Mouse (Mus musculus) layer of hippocampus, adult 2 months (tissue): ENCODE results near the gene Il17a. TPM values are rescaled to one million over a fixed set of nuclear protein-coding genes. Genes with fewer than 3 reads are reported as not detected.
"Not testable (repeated sequence)": the region's sequence is repeated elsewhere in the genome, so short reads cannot be mapped to it uniquely, and the experiment has no call there.

Experiments used
- DNase-seq, 2 experiments: peaks; one replicate each; pipeline ENCODE4 v3.0.0; 2022; ENCODE audit warnings: low spot score in 2 of 2
- H3K27ac ChIP-seq: fragments of 200-600 bp; 2 replicates; pipeline ENCODE4 v1.8.1; 2022
- H3K4me3 ChIP-seq: fragments of 200-600 bp; 2 replicates; pipeline ENCODE4 v1.8.1; 2022; ENCODE audit warnings: mild to moderate bottlenecking
- CTCF ChIP-seq: fragments of 200-600 bp; conservative IDR thresholded peaks from 2 replicates; pipeline ENCODE4 v1.8.1; 2022; ENCODE audit warnings: antibody characterized with exemption, mild to moderate bottlenecking, moderate library complexity
- microRNA-seq, 2 experiments: library from miRNA; unstranded; fragments of <30 nt; microRNA quantifications; one replicate each; pipeline ENCODE4 v1.2.0; 2021
- total RNA-seq, 2 experiments: library from RNA; stranded (reverse); gene quantifications; 2 replicates each; pipeline ENCODE4 v1.2.3; 2021

Gene Il17a
- total RNA-seq, 2 experiments from 2014 or later: not detected

DNA sequence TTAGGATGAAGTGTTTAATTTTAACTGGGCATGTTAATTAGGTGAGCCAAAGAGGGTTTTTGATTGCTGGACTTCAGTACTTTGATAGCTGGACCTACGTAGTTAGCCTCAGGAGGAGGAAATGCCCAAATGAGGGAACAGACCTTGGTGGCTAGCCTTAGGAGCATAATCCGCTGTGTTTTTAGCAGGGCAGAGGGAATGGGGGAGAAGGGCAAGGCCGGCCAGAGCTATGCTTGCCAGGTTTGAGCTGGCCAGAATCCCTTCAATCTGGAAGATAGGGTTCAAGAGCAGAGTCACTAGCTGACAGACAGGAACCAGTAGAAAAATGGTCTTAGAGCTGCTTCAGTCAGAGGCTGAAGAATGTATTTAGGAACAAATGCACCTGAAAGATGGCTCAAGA, 26.9 kb downstream of the Il17a start:
- no peak for TF ChIP-seq CTCF
- DNase-seq: no peak
- H3K4me3 ChIP-seq: no peak overlapping the region
- H3K27ac ChIP-seq: no peak overlapping the region

- Histone ChIP-seq H3K4me3 (no peak overlapping the region), H3K27ac (no peak overlapping the region)
- DNase-seq: peak; percentile 29 to 33
- no peak for TF ChIP-seq CTCF
Observed at GRCm38 (mm10) chr1:20759799-20760198, 29.1 kb downstream of the Il17a start.

DNA sequence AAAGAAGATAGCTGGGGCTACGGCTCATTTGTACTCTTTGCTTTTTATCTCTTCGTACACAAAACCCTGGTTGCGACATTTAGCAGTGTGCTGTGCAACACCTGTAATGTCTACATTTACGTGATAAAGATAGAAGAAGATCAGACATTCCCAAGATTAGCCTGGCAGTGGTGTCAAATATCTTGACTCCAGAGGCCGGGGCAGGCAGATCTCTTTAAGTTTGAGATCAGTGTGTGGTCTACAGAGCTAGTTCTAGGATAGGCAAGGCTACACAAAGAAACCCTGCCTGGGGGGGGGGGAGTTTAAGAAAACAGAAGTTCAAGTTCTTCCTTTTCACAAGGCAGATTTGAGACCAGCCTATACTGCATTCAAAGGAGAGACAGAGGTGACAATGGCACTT, 29.6 kb downstream of the Il17a start:
- no peak for TF ChIP-seq CTCF
- no peak overlapping the region for H3K4me3 ChIP-seq
- DNase-seq: no peak
- H3K27ac ChIP-seq: no peak overlapping the region

- TF ChIP-seq CTCF: no peak
- Histone ChIP-seq H3K27ac (no peak overlapping the region), H3K4me3 (no peak overlapping the region)
- DNase-seq: no peak
Observed at GRCm38 (mm10) chr1:20761411-20761810, 30.7 kb downstream of the Il17a start.

GRCm38 (mm10) chr1:20766526-20766925, 35.8 kb downstream of the Il17a start:
- no peak for TF ChIP-seq CTCF
- Histone ChIP-seq H3K4me3 (no peak overlapping the region), H3K27ac (no peak overlapping the region)
- DNase-seq: no peak

DNA sequence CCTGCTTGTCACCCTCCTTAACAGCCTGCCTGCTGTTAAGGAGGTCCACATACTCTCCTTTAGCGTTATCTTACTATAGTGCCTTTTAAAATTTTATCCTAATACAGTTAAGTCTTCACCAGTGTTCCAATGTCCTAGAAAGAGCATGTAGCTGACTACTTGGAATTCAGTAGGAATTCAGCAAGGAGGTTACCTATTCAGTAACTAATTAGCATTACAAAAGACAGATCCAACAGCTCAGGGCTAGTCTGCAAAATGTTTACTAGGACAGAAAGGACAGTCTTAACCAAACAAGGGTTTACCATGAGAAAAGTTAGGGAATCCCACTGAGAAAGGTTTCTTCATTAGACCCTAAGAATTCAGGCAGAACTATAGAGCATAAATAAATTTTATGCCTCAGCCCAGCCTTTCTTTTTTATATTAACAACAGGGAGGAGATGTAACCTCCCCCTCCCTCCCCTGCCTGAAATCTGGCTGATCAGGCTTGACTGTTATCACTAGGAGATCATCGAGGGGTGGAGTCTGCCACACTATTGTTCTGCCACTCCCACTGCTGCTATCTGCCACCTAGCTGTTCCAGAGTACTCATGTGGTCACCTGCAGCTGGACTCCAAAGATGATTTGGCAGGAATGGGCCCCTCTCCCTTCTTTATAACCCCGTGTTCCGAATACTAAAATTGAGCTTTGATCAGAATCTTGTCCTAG, 43.5 kb downstream of the Il17a start:
- not testable (repeated sequence) for H3K27ac ChIP-seq, H3K4me3 ChIP-seq, DNase-seq

DNA sequence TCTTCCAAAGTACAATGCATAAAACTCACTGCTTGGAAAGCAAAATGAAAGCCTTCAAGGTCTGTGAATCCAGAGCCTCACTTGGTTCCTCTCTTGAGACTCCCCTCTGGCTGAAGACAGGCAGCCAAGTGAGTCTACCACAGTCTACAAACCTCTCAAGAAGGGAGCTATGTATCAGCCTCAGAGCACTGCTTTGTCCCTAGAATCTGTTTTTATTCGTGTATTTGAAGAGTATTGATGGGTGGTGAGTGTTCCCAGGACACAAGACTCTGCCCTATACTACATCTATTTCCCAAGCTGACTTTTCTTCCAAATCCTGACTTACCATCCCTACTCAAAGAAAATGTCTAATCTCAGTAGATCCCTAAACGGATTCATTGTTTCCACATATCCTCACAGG, 47.7 kb downstream of the Il17a start:
- DNase-seq: no peak
- Histone ChIP-seq H3K4me3 (no peak overlapping the region), H3K27ac (no peak overlapping the region)
- no peak for TF ChIP-seq CTCF

Small RNA genes lying within 50 kb of the gene (microRNA-seq; reads per million reads assigned to microRNA genes)
- gene Mir133b: 0 reads per million in 2 experiments

Other genes starting within 250 kb of the Il17a start
- under 1 TPM in 1 of 2 experiments, not detected in 1; 0.22 TPM for gene Pkhd1, start 112.8 kb upstream of the Il17a start, total RNA-seq
- gene Il17f, start 59.7 kb downstream of the Il17a start, total RNA-seq: under 1 TPM; 0.39 to 0.46 TPM
- gene Mcm3, start 89.4 kb downstream of the Il17a start, total RNA-seq: 1 to 10 TPM; 4.0 to 5.0 TPM
- 100 to 1,000 TPM; 143 to 157 TPM for gene Paqr8, start 159.7 kb downstream of the Il17a start, total RNA-seq
- gene Efhc1, start 220.7 kb downstream of the Il17a start, total RNA-seq: 1 to 10 TPM; 2.0 to 2.1 TPM